Mouse (Mus musculus) activated CD4-positive, CD25-positive, alpha-beta regulatory T cell, adult 4 months (primary cell): ENCODE data around the gene Prkd1. TPM values are rescaled to one million over a fixed set of nuclear protein-coding genes. Genes with fewer than 3 reads are reported as not detected.

Experiments used
- ATAC-seq: one replicate; pipeline ENCODE4 v1.8.0; 2017
- polyA plus RNA-seq, 2 experiments: library from polyadenylated mRNA; unstranded; fragments of 100-300 nt; shearing (Covaris generic); gene quantifications; one replicate each; pipeline ENCODE4 v1.2.1; 2017

Prkd1 gene
- polyA plus RNA-seq, 2 experiments from 2014 or later: not detected

DNA sequence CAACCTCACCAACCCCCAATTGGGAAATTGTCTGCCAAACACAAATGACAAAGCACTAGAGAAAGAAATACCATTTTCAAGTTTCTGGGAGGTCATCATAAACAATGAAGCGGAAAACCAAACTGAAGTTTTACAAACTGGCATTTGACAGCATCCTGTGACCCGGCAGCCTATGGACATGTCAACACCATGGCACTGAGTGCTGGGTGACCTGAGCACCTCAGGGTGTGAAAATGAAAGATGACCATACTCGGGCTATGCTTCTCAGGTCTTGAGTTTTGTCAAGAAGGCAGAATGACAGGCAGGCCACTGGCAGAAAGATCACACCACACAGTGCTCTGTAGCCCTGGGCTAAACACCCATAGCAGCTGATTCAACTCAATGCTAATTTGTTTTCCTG lies 94.7 kb downstream of the Prkd1 start:
- no peak for ATAC-seq

DNA sequence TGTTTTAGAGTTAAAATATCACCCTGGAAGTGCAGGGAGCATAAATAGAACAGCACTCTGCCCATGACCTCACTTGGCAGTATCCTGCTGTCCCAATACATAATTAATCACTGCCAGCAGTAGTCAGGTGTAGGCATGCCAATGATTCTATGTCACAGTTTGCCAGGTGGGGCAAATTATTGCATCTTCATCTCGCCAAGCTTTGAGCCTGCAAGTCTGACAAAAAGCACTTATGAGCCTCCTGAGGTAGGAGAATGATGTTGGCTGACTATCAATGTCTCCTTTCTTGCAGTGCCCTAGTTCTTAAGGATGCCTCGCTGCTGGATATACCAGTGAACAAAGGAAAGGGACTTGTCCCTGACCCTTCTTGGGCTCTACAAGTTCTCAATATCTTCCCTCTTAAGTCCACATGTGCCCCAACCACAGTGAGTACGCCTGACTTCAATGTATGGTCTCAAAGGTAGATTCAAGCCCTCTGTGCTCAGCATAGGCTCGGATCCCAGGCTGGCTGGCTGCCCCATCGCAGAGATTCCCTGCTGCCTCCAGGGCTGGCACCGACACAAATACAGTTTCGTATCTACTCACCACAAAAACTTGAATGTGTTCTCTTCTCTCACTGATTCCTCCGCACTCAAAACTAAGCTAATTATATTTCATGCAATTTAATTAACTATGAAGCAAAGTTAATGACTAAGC lies 98.9 kb downstream of the Prkd1 start:
- no peak for ATAC-seq

DNA sequence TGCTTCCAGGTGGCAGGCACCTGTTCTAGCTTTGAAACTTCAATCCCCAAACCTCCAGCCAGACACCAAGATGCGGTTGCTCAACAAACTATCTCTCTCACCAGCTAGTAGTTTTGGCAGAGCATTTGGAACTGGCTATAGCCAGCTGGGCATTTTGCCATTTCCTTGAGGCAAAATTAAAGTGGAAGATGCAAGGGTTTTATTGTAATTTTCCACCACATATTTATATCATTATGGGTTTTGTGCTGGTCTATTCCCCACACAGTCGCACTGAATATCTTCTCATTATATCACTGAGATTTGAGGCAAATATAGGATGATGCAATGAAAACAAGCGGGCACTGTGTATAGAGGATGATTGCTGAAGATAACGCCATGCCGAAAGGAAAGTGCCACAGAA lies 102.5 kb downstream of the Prkd1 start:
- no peak for ATAC-seq

DNA sequence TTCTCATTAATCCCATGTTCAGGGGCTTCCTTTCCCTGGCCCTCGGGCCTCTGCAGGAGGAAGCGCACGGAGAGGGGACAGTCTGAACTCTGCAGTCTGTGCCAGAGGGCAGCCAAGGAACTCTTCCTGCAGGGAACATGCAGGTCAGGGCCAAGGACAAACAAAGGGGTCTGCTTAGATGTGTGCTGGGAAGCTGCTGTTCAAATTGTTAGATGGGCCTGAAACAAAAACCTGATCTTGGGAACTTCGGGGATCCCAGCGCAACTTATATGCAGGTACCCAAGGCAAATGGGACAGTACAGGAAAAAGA lies 103.3 kb downstream of the Prkd1 start:
- ATAC-seq: no peak

DNA sequence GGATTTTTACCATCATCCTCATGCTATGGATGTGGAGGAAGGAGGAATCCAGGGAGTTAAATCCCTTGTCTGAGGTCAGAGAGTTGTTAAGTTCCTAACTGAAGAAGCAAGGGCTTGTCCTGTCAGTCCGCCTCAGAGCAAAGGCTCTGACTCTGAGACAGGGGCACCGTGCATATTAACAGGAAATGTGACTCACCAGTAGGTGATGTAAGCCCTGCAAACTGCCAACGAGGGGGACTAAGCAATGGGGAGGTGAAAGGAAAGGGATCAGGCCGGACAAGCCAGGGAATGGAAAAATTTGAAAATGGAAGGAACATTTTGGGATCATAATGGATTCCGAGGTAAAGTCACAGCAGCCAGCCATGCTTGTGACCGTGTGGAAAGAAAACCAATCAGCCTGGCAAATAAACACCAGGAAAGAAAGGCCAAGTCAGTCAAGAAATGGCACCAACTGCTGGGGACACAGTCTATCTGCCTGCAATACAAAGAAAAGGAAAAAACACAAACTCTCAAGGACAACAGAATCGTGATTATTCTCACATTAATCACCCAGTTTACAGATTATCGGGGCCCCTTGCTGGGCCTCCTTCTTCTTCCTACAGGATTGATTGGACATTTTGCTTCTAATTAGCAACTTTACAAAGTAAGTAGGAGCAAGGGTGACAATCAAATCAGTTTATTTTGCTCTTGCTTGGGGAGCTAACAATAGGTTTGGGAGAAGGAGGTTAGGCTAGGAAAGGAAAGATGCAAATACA lies 103.9 kb downstream of the Prkd1 start:
- ATAC-seq: no peak

DNA sequence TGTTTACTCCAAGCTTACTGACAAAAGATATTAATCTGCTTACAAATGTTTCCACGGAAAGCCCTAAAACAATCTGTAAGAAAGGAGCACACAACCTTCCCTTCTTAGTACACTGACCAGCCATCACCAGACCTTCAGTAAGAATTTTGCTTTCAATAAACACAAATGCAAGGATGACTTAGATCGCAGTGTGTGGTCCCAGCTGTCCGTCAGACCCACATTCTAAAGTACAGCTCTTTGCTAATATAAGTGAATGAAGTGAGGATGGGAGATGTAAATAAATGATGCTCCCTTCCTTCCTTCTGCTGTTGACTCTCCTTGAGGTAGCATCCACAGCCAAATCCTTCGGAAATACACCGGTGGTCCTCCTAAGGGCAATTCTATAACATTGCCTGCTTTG lies 108.1 kb downstream of the Prkd1 start:
- ATAC-seq: no peak

DNA sequence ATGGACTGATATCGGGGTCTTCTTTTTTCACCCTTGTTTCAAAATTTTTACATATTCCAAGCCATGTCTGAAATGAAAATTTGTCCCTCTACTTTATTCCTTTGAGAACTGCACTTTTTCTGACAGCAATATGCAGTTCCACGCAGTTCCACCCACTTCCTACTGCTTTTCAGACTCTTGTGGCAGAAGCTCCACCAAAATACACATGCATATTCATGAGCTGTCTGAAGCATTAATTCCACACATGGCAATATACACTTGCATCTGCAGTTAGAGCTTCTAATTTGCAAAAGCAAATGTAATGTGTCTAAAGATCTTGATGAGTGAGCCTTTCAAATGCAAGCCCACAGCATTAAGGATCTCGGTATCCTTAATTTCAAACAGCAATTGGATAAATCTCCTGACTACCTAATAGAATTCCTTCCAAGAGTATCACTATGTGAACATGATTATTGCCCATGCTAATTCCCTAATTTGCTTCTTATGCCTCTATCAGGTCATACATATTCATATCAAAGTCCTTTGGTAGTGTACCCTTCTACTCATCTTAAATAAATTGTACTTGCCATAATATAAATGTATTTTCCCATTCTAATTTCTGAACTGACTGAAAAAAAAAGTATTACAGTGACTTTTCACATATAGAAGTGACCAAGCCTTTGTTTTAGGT lies 110.5 kb downstream of the Prkd1 start:
- ATAC-seq: no peak

DNA sequence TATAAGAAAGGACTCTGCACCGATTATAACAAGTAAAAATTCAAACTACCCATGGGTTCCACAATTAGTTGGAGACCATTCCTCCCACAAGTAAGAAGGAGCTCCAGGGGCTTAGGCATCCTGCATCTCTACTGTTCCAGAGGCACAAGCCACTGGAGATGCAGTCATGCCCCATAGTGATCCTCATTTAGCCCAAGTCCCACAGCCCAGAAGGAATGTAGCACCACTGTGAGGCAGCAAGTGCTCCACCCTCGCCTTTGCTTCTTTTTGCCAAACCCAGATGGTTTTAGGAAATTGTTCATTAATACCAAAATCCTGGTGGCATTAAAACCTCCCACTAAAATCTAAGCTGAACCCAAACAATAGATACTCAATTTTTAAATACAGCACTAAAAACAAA lies 111.1 kb downstream of the Prkd1 start:
- ATAC-seq: no peak

DNA sequence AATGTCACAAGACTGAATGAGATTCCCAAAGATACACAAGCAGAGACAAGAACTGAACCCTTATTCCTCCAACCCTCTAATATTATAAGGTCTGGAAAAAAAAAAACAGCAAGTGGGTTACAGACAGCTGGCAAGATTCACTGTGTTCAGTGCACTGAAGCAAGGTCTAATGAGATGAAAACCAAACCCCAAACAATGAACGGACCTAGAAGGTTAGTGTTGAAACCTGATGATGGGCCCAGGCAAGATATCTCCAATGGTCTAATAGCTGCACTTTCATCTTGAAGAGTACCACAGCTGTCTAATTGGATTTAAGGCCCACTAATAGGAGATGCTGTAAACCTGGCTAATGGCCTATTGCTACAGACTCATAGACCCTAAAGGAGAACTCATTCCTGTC lies 111.9 kb downstream of the Prkd1 start:
- no peak for ATAC-seq

DNA sequence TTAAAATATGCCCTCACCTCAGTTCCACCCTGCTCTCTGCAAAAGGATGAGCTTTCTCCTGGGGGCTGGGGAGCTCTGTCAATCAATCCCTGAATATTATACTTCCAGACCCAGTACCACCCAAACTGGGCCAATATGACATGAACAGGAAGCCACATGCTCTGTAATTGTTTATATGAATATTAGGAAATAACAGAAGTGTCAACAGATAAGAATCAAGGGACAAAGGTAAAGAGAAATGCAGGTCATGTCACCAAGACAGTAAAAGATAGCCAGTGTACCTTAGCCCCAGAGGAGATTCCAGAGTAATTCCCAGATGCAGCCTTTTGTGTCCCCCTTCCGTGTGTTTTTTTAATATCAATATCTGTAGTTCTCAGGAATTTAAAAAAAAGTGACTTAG lies 120.3 kb downstream of the Prkd1 start:
- ATAC-seq: no peak

DNA sequence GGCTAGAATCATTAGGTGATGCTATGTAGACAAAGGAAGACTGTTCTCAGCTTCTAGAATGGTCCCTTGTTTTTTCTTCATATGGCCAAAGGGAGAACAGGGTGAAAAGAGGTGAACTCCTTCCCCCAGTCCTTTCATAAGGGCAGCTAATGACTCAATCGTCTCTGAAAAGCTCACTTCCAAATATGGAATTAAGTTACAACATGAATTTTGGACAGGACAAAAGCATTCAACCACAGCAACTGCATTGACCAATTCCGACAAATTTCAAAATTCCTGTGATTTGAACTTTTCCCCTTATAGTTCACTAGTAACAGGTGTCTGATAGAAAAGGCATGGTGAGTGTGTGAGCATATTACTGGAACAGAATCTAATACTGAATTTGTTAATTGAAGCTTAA lies 124.8 kb downstream of the Prkd1 start:
- ATAC-seq: no peak

DNA sequence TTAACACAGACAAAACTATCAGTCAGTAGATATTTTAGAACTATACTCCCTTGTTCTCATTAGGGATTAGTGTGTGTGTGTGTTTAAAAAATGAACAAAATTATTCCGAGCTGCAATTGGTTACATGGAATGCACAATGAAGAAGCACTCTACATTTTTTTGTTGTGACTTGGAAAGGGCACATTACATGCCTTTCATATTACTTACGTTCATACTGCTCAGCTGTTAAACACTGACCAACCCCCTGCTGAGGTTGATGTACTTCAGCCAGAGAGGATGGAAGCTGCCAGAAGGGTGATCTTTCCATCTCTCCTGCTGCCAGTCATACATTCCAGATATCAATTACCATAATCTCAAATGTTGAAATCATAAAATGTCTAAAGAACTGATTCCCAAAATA lies 134.4 kb downstream of the Prkd1 start:
- no peak for ATAC-seq

DNA sequence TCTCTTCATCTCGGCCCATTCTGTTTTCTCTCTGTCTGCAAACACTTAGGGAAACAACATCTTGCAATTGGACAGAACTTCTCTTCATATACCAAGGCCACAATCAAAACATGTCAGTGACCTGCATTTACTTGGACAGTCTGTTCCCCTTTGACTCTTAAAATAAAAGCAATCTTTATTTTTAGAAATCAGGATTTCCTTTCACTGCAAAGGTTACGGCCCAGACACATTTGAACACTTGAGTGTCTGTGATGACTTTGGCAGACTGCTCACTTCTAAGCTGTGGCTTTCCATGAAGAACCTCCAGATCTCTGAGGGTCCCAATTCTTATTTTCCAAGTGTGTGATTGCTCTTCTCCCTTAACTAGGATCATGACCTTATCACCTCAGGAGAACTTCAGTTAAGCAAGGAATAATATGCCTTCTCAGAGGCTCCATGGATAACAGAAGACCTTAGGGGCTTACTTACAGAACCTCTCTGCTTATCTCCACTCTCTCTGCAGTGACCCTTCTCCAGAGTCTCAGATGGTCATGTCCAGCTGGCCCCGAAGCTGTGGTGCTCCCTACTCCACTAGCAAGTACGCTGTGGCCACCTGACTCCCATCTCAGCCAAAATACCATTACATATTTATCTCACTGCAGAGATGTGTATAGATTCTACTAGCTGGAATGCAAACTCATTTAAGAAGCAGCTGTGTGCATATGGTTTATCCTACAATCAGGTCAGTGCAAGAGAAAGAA lies 137.2 kb downstream of the Prkd1 start:
- ATAC-seq: no peak

DNA sequence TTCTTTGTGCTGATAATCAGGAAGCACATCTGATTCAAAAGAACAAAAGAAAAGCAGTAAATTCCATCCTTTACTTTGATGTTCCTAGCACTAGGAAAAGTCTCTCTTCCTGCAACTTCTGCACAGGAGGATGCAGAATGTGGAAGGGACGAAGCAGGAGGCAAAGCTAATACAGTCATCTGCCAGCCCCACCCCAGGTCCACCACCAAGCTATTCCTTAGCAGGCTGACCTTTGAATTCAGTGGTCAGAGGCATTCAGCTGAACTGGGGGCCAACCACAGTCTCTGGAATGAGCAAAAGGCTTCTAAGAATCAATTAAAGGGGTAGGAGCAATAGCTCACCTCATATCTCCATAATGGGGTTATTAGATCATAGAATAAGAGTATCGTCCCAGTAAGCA lies 140.1 kb downstream of the Prkd1 start:
- ATAC-seq: no peak

DNA sequence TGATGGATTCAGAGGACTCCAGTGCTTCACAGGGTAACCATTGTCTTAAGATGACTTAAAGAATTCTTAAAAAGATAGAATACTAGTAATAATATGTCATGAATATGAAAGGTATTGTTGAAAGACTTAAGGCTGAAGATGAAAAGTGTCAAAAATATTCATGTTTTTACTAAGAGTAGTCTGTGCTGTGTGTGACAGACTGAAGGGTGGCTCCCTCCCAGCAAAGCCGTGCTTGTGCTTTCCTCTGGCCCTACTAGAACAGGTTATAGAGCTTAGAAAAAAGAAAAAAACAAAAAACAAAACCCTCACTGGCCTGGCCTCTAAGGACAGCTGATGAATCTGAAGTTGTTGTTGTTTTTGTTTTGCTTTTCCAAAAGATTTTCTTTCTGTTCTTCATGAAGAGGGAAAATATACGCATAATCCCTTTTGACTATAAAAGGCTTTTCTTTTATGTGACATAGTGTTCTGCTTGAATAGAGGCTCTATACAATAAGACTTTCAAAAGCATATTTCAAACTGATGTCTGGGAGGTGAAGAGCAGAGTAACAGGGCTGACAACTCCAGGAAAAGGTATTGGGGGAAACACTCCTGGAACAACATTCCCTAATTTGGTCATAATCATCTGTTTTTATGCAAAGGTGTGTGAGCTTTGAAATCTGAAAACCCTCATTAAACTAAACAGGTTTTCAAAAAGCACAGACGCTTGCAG lies 148.9 kb downstream of the Prkd1 start:
- no peak for ATAC-seq

DNA sequence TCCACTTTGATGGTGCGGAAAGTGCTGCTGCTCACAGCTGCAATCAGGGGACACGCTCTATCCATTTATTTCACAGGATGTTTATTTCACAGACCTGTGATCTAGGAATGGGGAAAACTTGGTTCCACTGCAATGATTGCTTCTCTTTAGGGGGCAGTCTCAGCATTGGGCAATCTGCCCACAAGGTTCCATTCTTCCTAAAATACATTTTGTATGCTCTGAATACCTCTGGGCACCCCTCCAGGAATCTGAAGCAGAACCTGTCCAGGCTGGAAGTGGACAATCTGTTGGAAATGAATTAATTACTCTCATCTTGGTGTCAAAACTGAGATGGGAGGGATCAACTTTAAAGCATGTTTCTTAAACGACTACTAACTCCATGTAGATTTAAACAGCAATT lies 152.9 kb downstream of the Prkd1 start:
- ATAC-seq: no peak

DNA sequence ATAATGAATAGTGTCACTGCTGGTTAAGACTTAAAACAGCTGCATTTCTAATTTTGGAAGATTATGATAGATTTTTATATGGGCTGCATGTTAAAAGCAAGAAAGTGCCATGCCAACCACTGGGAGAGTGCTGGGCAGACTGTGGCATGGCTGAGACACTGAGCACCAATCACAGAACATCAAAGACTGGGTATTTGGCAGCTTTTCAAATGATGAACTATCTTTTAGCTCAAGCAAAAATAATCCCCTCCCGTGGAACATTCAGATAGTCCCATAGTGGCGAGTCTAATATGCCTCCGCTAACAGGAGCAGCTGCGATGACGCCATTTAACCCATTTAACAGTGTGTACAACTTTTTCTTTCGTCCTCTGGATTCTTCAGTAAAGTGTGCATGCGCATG lies 169.1 kb downstream of the Prkd1 start:
- no peak for ATAC-seq

DNA sequence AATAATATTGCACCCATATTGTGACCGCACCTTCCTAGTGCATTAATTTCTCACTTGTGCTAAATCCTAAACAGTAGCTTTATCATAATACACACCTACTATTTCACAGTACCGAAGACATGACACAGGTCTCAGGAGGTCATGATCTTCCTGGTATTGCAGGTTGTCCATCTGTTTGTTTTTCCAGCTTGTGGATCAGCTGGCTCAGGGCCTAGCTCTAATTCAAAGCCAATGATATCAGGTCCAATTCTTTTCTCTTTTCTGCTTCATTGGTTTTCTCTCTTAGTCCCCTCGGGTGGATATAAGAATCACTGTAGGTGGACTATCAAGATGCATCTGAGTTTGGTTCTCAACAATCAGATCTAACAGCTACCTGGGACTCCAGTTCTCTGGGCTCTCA lies 191.7 kb downstream of the Prkd1 start:
- ATAC-seq: no peak

DNA sequence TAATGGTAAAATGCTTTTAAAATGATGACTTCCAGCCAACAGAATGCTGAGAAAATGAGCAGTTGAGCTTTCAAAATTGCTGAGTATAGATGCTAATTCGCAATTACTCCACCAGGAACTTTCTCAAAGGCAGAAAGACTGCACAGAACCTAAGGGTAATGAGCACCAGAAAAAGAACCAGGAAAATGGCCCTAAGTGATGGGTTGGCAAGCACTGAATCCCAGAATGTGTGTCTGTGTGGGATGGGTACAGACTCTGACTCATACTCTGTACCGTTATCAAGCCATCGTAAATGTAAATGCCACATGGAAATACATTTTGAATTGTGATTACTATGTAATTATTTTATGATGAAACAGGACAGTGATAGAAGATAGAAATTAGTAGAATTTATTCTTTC lies 197.1 kb downstream of the Prkd1 start:
- no peak for ATAC-seq

DNA sequence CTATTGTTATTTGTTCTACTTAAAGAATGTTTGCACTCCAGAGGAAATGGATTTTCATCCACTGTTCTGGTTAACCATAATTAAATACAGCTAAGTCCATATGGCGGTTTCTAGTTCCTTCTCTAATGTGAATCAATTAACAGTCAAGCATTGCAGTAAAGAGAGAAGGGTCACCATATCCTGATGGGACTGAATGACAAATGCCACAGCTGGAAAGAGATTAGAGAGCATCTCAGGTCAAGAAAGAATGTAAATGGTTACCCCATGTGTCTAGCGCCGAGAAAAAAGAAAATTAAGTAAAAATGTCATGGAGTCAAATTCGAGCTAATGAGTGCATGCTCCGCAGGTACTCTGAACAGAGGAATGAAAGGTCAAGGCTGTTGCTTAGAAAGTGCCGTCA lies 212.2 kb downstream of the Prkd1 start:
- ATAC-seq: no peak

DNA sequence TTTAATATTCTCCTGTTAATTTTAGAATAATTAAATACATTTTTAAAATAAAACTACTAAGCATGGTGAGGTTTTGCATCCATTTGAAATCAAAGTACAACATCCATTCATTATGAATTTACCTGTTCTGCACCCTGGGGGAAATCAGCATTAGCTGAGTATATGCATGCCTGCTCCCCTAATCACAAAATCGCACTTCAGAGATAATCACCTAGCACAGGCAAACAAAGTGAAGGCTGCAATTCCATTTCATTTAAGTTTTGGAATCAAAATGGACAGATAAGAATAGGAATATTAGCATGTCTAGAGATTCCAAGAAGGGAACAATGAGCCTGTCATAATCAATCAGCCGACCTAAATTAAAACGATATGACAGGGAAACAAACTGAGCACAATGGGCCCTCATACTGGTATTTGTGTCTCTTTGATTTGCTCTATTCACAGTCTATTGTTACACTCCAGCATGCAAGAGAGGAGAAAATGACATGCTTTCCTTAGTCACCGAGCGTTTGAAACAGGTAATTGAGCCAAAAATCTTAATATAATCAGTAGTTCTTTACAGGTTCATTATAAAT lies 218.7 kb downstream of the Prkd1 start:
- ATAC-seq: no peak

DNA sequence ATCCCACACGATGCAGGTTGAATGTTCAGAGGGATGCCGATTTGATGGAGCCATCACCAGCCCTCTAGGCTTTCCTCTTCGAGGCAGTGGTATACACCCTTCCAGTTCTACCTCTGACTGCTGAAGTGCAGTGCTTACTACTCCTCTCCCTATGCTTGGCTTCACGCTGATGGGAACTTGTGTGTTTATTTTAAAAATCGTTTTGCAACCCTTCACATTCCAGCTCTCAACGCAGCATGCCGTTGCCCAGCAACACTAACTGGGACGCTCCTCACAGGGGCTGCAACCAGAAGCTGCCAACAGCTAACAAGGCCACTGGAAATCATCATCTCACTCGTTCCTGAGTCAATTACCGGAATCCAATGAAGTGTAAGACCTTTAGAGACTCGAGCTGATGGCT lies 296.5 kb downstream of the Prkd1 start:
- ATAC-seq: no peak

DNA sequence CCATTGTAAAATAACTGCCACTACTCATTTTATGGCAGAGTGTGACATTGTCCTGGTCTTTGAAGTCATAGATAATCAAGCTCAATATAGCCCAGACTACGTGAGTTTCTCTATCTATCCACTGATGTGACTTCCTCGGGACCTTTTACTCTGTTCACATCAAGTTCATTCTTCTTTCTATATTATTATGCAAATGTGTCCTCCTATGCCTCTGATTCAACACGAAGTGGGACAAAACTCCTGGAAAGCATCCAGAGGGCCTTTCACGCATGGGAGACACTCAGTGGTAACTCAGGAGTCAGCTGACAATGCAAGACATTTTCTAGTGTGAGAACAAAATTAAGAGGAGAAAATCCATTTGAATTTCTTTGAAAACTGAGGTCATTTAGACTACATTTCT lies 315.7 kb downstream of the Prkd1 start:
- no peak for ATAC-seq
